22 mouse cellular contexts compared by ENCODE assay signal in genomic region chr1:170709034-170709433, GRCm38 (mm10).
DNase-seq lines count a peak whose midpoint lies in the region; ATAC-seq and TF ChIP-seq lines count a peak whose summit lies in the region.
"Had no signal": no experiment of that assay in that cellular context is flagged by ENCODE, and none has a peak within 500 bp of the region (broad histone marks: within the 10 kb centered on the region; RNA-seq: fewer than 3 reads in every experiment).

No protein-coding gene starts in this region.

- peak overlapping the region; percentile 39; the same call in 1 of the 2 replicates for H3K27ac ChIP-seq in heart, postnatal 0 days (ENCODE audit: low read depth)
- 0 out of 2 replicates have a peak overlapping the region, but pooled peaks have one; percentile 4 for H3K27ac ChIP-seq in stomach, embryonic 16.5 days (ENCODE audit: low read length)
- H3K27ac ChIP-seq in stomach, postnatal 0 days (replicated peaks) = no peak overlapping the region
- H3K27ac ChIP-seq in liver, postnatal 0 days (ENCODE audit: low read depth) = peak overlapping the region; percentile 62
- H3K27ac ChIP-seq: embryonic facial prominence, embryonic 10.5 days; forebrain, embryonic 15.5 days; hindbrain, embryonic 14.5 days; liver, embryonic 14.5 days; midbrain, embryonic 13.5 days; neural tube, embryonic 12.5 days had no signal

- H3K4me3 ChIP-seq in heart, postnatal 0 days (ENCODE audit: low read depth, low read length) = no peak overlapping the region
- H3K4me3 ChIP-seq in stomach, embryonic 16.5 days (replicated peaks; ENCODE audit: low read length) = no peak overlapping the region
- H3K4me3 ChIP-seq in stomach, postnatal 0 days (ENCODE audit: low read depth, low read length) = no peak overlapping the region
- no peak overlapping the region for H3K4me3 ChIP-seq in liver, postnatal 0 days (ENCODE audit: low read depth, low read length)
- H3K4me3 ChIP-seq: embryonic facial prominence, embryonic 10.5 days; forebrain, embryonic 15.5 days; midbrain, embryonic 13.5 days; neural tube, embryonic 12.5 days had no signal

- no peak for TF ChIP-seq CTCF in heart, postnatal 0 days (IDR thresholded peaks at IDR 0.05; ENCODE audit: low read depth)
- TF ChIP-seq CTCF in stomach, postnatal 0 days (IDR thresholded peaks at IDR 0.05; ENCODE audit: low read depth) = no peak
- no peak for TF ChIP-seq CTCF in liver, postnatal 0 days (IDR thresholded peaks at IDR 0.05; ENCODE audit: low read depth)

- peaks cover 16% of the 10 kb centered on the region for H3K36me3 ChIP-seq in heart, postnatal 0 days (replicated peaks; ENCODE audit: control insufficient read depth, insufficient read depth, low read length)
- no peaks in the 10 kb centered on the region for H3K36me3 ChIP-seq in stomach, embryonic 16.5 days (ENCODE audit: control insufficient read depth, insufficient read depth, low read length)
- H3K36me3 ChIP-seq in stomach, postnatal 0 days (ENCODE audit: control insufficient read depth, insufficient read depth, low read length) = peaks cover 3% of the 10 kb centered on the region
- peaks cover 12% of the 10 kb centered on the region; the same call in 1 of the 2 replicates for H3K36me3 ChIP-seq in liver, postnatal 0 days (replicated peaks; ENCODE audit: insufficient read depth, low read length)
- H3K36me3 ChIP-seq: forebrain, embryonic 15.5 days had no signal

- H3K4me2 ChIP-seq in heart, postnatal 0 days (ENCODE audit: low read depth, low read length) = no peak overlapping the region
- no peak overlapping the region for H3K4me2 ChIP-seq in stomach, embryonic 16.5 days (ENCODE audit: low read depth, low read length)
- no peak overlapping the region for H3K4me2 ChIP-seq in stomach, postnatal 0 days (replicated peaks; ENCODE audit: low read depth)
- no peak overlapping the region for H3K4me2 ChIP-seq in liver, postnatal 0 days (ENCODE audit: low read depth, low read length)
- H3K4me2 ChIP-seq: forebrain, embryonic 15.5 days; hindbrain, embryonic 14.5 days; midbrain, embryonic 13.5 days; neural tube, embryonic 12.5 days had no signal

- ATAC-seq in heart, postnatal 0 days (ENCODE audit: insufficient read depth, low read depth) = no peak
- no peak for ATAC-seq in stomach, embryonic 16.5 days (ENCODE audit: insufficient read depth, low FRiP score)
- no peak for ATAC-seq in stomach, postnatal 0 days (ENCODE audit: low FRiP score, low TSS enrichment)
- ATAC-seq in liver, postnatal 0 days = no peak; the same call in 1 of the 2 replicates
- ATAC-seq: forebrain, embryonic 15.5 days; midbrain, embryonic 13.5 days; Patski had no signal

- intact Hi-C loops in heart, postnatal 36 days (cut with DNase I) = loop anchor here (10.0 kb wide), 1 partner anchor 284 kb away; no protein-coding TSS in a partner anchor

- no peaks in the 10 kb centered on the region for H3K9me3 ChIP-seq in heart, postnatal 0 days (replicated peaks; ENCODE audit: control insufficient read depth, low read length)
- no peaks in the 10 kb centered on the region for H3K9me3 ChIP-seq in stomach, embryonic 16.5 days (replicated peaks; ENCODE audit: control insufficient read depth, low read length)
- no peaks in the 10 kb centered on the region for H3K9me3 ChIP-seq in stomach, postnatal 0 days (ENCODE audit: control insufficient read depth, low read length)
- H3K9me3 ChIP-seq in liver, postnatal 0 days (ENCODE audit: low read length) = no peaks in the 10 kb centered on the region
- H3K9me3 ChIP-seq: embryonic facial prominence, embryonic 10.5 days; forebrain, embryonic 15.5 days; G1E; megakaryocyte, embryonic 14.5 days; midbrain, embryonic 13.5 days; neural tube, embryonic 12.5 days had no signal

- WGBS in heart, postnatal 0 days = 76% methylated on average over 3 of the region's 3 CpGs
- WGBS in stomach, embryonic 16.5 days = 67% methylated on average over 3 of the region's 3 CpGs
- 72% methylated on average over 3 of the region's 3 CpGs for WGBS in stomach, postnatal 0 days
- WGBS in liver, postnatal 0 days (ENCODE audit: insufficient replicate concordance) = 35% methylated on average over 3 of the region's 3 CpGs

- no peaks in the 10 kb centered on the region for H3K27me3 ChIP-seq in heart, postnatal 0 days (ENCODE audit: control insufficient read depth, insufficient read depth, low read length)
- no peaks in the 10 kb centered on the region for H3K27me3 ChIP-seq in stomach, embryonic 16.5 days (ENCODE audit: control insufficient read depth, insufficient read depth, low read length)
- H3K27me3 ChIP-seq in stomach, postnatal 0 days (ENCODE audit: control insufficient read depth, insufficient read depth, low read length) = no peaks in the 10 kb centered on the region
- no peaks in the 10 kb centered on the region for H3K27me3 ChIP-seq in liver, postnatal 0 days (ENCODE audit: insufficient read depth, low read length)
- H3K27me3 ChIP-seq: forebrain, embryonic 15.5 days; megakaryocyte, embryonic 14.5 days; midbrain, embryonic 13.5 days; neural tube, embryonic 12.5 days; Patski had no signal

- H3K4me1 ChIP-seq in heart, postnatal 0 days (ENCODE audit: control insufficient read depth, insufficient read depth) = no peaks in the 10 kb centered on the region
- no peaks in the 10 kb centered on the region for H3K4me1 ChIP-seq in stomach, embryonic 16.5 days (ENCODE audit: control insufficient read depth, insufficient read depth, low read length)
- H3K4me1 ChIP-seq in stomach, postnatal 0 days (replicated peaks; ENCODE audit: control insufficient read depth, insufficient read depth) = no peaks in the 10 kb centered on the region
- H3K4me1 ChIP-seq in liver, postnatal 0 days (ENCODE audit: insufficient read depth) = peaks cover 16% of the 10 kb centered on the region
- H3K4me1 ChIP-seq: embryonic facial prominence, embryonic 10.5 days; forebrain, embryonic 15.5 days; midbrain, embryonic 13.5 days; neural tube, embryonic 12.5 days had no signal

- no peak for DNase-seq in heart, postnatal 0 days (ENCODE audit: low spot score)
- DNase-seq in heart, postnatal 36 days = no peak
- DNase-seq in stomach, postnatal 0 days (ENCODE audit: low spot score) = no peak
- DNase-seq in liver, postnatal 0 days = no peak
- no peak for DNase-seq in embryo, embryonic 9.5 days (ENCODE audit: extremely low spot score)
- no peak for DNase-seq in frontal cortex, adult 2 months (ENCODE audit: extremely low spot score in 1 of 2, low spot score in 1 of 2)
- DNase-seq in cerebellum, postnatal 25 days = no peak
- DNase-seq: adrenal gland, adult 2 months; cerebellum, adult 8-10 months; gastrocnemius, postnatal 14 days; kidney, adult 2 months; kidney, postnatal 10 days had no signal

- no peak for TF ChIP-seq EP300 in heart, postnatal 0 days (IDR thresholded peaks at IDR 0.05; ENCODE audit: low read depth)
- TF ChIP-seq EP300 in stomach, postnatal 0 days (optimal IDR thresholded peaks at IDR 0.05) = no peak
- no peak for TF ChIP-seq EP300 in liver, postnatal 0 days (IDR thresholded peaks at IDR 0.05; ENCODE audit: low read depth)

- no peak overlapping the region for H3K9ac ChIP-seq in heart, postnatal 0 days (replicated peaks; ENCODE audit: low read depth, low read length)
- no peak overlapping the region for H3K9ac ChIP-seq in stomach, embryonic 16.5 days (ENCODE audit: low read length)
- H3K9ac ChIP-seq in stomach, postnatal 0 days (ENCODE audit: low read length) = no peak overlapping the region
- no peak overlapping the region for H3K9ac ChIP-seq in liver, postnatal 0 days (replicated peaks)
- H3K9ac ChIP-seq: forebrain, embryonic 15.5 days; hindbrain, embryonic 14.5 days; liver, embryonic 14.5 days; midbrain, embryonic 13.5 days; neural tube, embryonic 12.5 days had no signal
